Mouse (Mus musculus) embryonic facial prominence, embryonic 11.5 days (tissue): ENCODE measurements around the gene Ipo13. TPM values are rescaled to one million over a fixed set of nuclear protein-coding genes. Genes with fewer than 3 reads are reported as not detected.

Experiments used
- ATAC-seq: fragments of 200-750 bp; cut with Nextera tagmentation; replicated peaks from 2 replicates; pipeline ENCODE4 v1.8.0; 2017; ENCODE audit warnings: low read depth; ENCODE audit not compliant: insufficient number of reproducible peaks, low FRiP score, low TSS enrichment
- DNase-seq: peaks from one replicate; pipeline ENCODE4 v3.0.0-alpha.2; 2015; ENCODE audit warnings: low spot score
- H3K27ac ChIP-seq: fragments of 300-500 bp; sonication (generic); replicated peaks from 2 replicates; pipeline ENCODE4 v1.5.1; 2014; ENCODE audit warnings: mild to moderate bottlenecking, low read depth, low read length, control low read depth
- H3K27me3 ChIP-seq: fragments of 300-500 bp; sonication (generic); 2 replicates; pipeline ENCODE4 v1.6.1; 2014; ENCODE audit warnings: mild to moderate bottlenecking, low read length, moderate library complexity, mixed read lengths; ENCODE audit not compliant: control insufficient read depth, insufficient read depth
- H3K36me3 ChIP-seq: fragments of 300-500 bp; sonication (generic); replicated peaks from 2 replicates; pipeline ENCODE4 v1.6.1; 2014; ENCODE audit warnings: low read depth, mild to moderate bottlenecking, low read length, moderate library complexity, mixed read lengths; ENCODE audit not compliant: control insufficient read depth, insufficient read depth
- H3K4me1 ChIP-seq: fragments of 300-500 bp; sonication (generic); 2 replicates; pipeline ENCODE4 v1.6.1; 2014; ENCODE audit warnings: low read length, mixed read lengths; ENCODE audit not compliant: control insufficient read depth, insufficient read depth
- H3K4me2 ChIP-seq: fragments of 300-500 bp; sonication (generic); 2 replicates; pipeline ENCODE4 v1.6.1; 2014; ENCODE audit warnings: low read depth, mild to moderate bottlenecking, control low read depth, low read length, moderate library complexity
- H3K4me3 ChIP-seq: fragments of 300-500 bp; sonication (generic); 2 replicates; pipeline ENCODE4 v1.5.1; 2014; ENCODE audit warnings: low read depth, low read length, control low read depth
- H3K9ac ChIP-seq: fragments of 300-500 bp; sonication (generic); replicated peaks from 2 replicates; pipeline ENCODE4 v1.6.1; 2014; ENCODE audit warnings: mild to moderate bottlenecking, control low read depth, low read length
- H3K9me3 ChIP-seq: fragments of 300-500 bp; sonication (generic); replicated peaks from 2 replicates; pipeline ENCODE4 v1.6.1; 2016; ENCODE audit warnings: mild to moderate bottlenecking, low read length, inconsistent platforms, mixed read lengths; ENCODE audit not compliant: control insufficient read depth
- WGBS: fragments of 180-500 bp; shearing (Covaris S2); extraction: QIAGEN DNeasy Blood & Tissue Kit; methylation state at CpG from one replicate; pipeline ENCODE4 v1.1.7; 2014; 5-methylcytosine and 5-hydroxymethylcytosine counted together
- polyA plus RNA-seq: library from polyadenylated mRNA; unstranded; fragments of >200 nt; fragmentation: Nextera tagmentation; extraction: Ambion mirVana; gene quantifications from 2 replicates; pipeline ENCODE4 v1.2.1, GENCODE M21; 2014

The Ipo13 gene
- polyA plus RNA-seq, 1 experiment from 2014 or later, result 41.0 TPM

- H3K27me3 ChIP-seq, result peaks cover 31% of the 10 kb centered on the region
- no peaks in the 10 kb centered on the region; the same call in 1 of the 2 replicates for H3K9me3 ChIP-seq
- DNase-seq (peak; percentile 62), ATAC-seq (peak; percentile 40)
- no peaks in the 10 kb centered on the region for H3K36me3 ChIP-seq
- H3K27ac ChIP-seq, result no peak within 1 kb of the TSS
- H3K4me3 ChIP-seq, result peak within 1 kb of the TSS; percentile 39
- H3K4me2 ChIP-seq, result peak within 1 kb of the TSS; percentile 91
- H3K4me1 ChIP-seq, result peaks cover 7% of the 10 kb centered on the region
- H3K9ac ChIP-seq, result peak within 1 kb of the TSS; percentile 48
- WGBS, result under 1% methylated on average over 33 of the region's 33 CpGs
These were observed 14.6 kb upstream of the Ipo13 start, which contains the start of gene Artn for GRCm38 (mm10) chr4:117929391-117929881. Gene Artn, minus strand, starts transcription at chr4:117929763.

GRCm38 (mm10) chr4:117928699-117929241, 14.0 kb upstream of the Ipo13 start:
- Histone ChIP-seq H3K9me3 (no peaks in the 10 kb centered on the region; the same call in 1 of the 2 replicates), H3K4me2 (peak overlapping the region; percentile 91), H3K36me3 (no peaks in the 10 kb centered on the region), H3K27me3 (peaks cover 31% of the 10 kb centered on the region), H3K4me1 (peaks cover 7% of the 10 kb centered on the region), H3K4me3 (peak overlapping the region; percentile 39), H3K27ac (no peak overlapping the region), H3K9ac (peak overlapping the region; percentile 48)
- 2% methylated on average over 13 of the region's 13 CpGs for WGBS
- peak; percentile 61 for DNase-seq
- peak; percentile 19; the same call in 1 of the 2 replicates for ATAC-seq

GRCm38 (mm10) chr4:117928234-117928633, 13.4 kb upstream of the Ipo13 start:
- ATAC-seq (0 out of 2 replicates have a peak, but pooled peaks have one; percentile 30), DNase-seq (peak; percentile 86)
- Histone ChIP-seq H3K9me3 (no peaks in the 10 kb centered on the region; the same call in 1 of the 2 replicates), H3K4me1 (peaks cover 7% of the 10 kb centered on the region), H3K4me2 (no peak overlapping the region), H3K27ac (no peak overlapping the region), H3K27me3 (peaks cover 31% of the 10 kb centered on the region), H3K4me3 (no peak overlapping the region), H3K36me3 (no peaks in the 10 kb centered on the region), H3K9ac (no peak overlapping the region)
- 16% methylated on average over 6 of the region's 6 CpGs for WGBS

- peak overlapping the region; percentile 90 for H3K4me2 ChIP-seq
- 2% methylated on average over 66 of the region's 71 CpGs for WGBS
- H3K9me3 ChIP-seq, result no peaks in the 10 kb centered on the region; the same call in 1 of the 2 replicates
- ATAC-seq (peak; percentile 57), DNase-seq (peak; percentile 71)
- peaks cover 31% of the 10 kb centered on the region for H3K27me3 ChIP-seq
- H3K36me3 ChIP-seq, result no peaks in the 10 kb centered on the region
- no peak overlapping the region for H3K27ac ChIP-seq
- H3K4me3 ChIP-seq, result peak overlapping the region; percentile 47
- H3K4me1 ChIP-seq, result peaks cover 7% of the 10 kb centered on the region
- peak overlapping the region; percentile 52 for H3K9ac ChIP-seq
These were observed 12.0 kb upstream of the Ipo13 start for GRCm38 (mm10) chr4:117926545-117927482.

- H3K4me2 ChIP-seq, result no peak overlapping the region
- 66% methylated on average over 5 of the region's 6 CpGs for WGBS
- H3K36me3 ChIP-seq, result no peaks in the 10 kb centered on the region
- no peak overlapping the region for H3K9ac ChIP-seq
- DNase-seq (no peak), ATAC-seq (no peak)
- H3K27ac ChIP-seq, result no peak overlapping the region
- H3K4me3 ChIP-seq, result no peak overlapping the region
- peaks cover 31% of the 10 kb centered on the region for H3K27me3 ChIP-seq
- H3K4me1 ChIP-seq, result peaks cover 7% of the 10 kb centered on the region
- no peaks in the 10 kb centered on the region; the same call in 1 of the 2 replicates for H3K9me3 ChIP-seq
These were observed 10.1 kb upstream of the Ipo13 start for GRCm38 (mm10) chr4:117924916-117925315.

DNA sequence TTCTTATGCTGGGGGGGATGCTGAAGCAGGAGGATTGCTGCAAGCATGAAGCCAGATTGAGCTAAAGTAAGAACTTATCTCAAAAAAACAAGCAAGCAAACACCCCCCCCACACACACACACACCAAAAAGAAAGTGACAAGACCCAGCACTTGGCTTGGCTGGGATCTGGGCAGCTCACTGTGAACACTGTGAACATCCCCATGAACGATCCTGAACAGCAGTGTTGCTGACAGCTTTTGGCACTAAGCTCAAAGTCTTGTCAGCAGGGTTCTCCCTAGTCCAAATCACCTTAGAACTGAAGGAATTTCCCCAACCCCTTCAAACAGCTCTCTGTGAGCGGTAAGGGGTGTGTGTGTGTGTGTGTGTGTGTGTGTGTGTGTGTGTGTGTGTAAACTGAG, 8.7 kb upstream of the Ipo13 start:
- Histone ChIP-seq H3K27me3 (peaks cover 30% of the 10 kb centered on the region), H3K4me3 (no peak overlapping the region), H3K9ac (no peak overlapping the region), H3K4me2 (no peak overlapping the region), H3K4me1 (peaks cover 2% of the 10 kb centered on the region; the same call in 1 of the 2 replicates), H3K27ac (no peak overlapping the region), H3K9me3 (no peaks in the 10 kb centered on the region; the same call in 1 of the 2 replicates), H3K36me3 (no peaks in the 10 kb centered on the region)
- DNase-seq, result no peak
- ATAC-seq, result no peak
- 79% methylated on average over 2 of the region's 2 CpGs for WGBS

DNA sequence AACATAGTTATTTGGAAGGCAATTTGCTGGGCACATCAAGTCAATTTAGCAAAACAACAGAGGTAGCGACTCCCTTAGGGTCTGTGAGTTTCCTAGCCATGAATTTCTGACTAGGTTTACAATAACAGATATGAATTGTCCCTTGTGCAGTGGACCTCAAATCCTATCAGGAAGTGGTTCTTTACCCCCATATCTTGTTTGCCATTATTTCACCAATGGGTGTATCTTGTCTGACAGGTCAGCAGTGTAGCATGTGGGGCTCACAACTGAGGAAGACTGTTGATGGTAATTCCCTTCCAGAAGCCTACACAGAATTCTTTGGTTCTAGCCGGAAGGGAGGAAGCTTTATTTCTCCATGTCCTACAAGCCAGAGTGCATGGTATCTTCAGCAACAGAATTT, 6.6 kb upstream of the Ipo13 start:
- Histone ChIP-seq H3K4me3 (no peak overlapping the region), H3K4me1 (no peaks in the 10 kb centered on the region), H3K27me3 (peaks cover 11% of the 10 kb centered on the region), H3K9me3 (no peaks in the 10 kb centered on the region; the same call in 1 of the 2 replicates), H3K36me3 (no peaks in the 10 kb centered on the region), H3K9ac (no peak overlapping the region), H3K27ac (no peak overlapping the region), H3K4me2 (no peak overlapping the region)
- 87% methylated on average over 2 of the region's 2 CpGs for WGBS
- ATAC-seq, result no peak
- DNase-seq, result no peak
